Mouse (Mus musculus) mouse trophoblast stem cell (cell line): ENCODE measurements around the gene Cry2.

ENCODE experiments used
- in situ Hi-C, 2 experiments: fragments of 300-500 bp; cut with MseI, MboI; formaldehyde crosslinking; loops; 2 replicates in 1 of 2; 3 replicates in 1 of 2; pipeline ENCODE4 v1.15.1; 2025

Cry2 gene

DNA sequence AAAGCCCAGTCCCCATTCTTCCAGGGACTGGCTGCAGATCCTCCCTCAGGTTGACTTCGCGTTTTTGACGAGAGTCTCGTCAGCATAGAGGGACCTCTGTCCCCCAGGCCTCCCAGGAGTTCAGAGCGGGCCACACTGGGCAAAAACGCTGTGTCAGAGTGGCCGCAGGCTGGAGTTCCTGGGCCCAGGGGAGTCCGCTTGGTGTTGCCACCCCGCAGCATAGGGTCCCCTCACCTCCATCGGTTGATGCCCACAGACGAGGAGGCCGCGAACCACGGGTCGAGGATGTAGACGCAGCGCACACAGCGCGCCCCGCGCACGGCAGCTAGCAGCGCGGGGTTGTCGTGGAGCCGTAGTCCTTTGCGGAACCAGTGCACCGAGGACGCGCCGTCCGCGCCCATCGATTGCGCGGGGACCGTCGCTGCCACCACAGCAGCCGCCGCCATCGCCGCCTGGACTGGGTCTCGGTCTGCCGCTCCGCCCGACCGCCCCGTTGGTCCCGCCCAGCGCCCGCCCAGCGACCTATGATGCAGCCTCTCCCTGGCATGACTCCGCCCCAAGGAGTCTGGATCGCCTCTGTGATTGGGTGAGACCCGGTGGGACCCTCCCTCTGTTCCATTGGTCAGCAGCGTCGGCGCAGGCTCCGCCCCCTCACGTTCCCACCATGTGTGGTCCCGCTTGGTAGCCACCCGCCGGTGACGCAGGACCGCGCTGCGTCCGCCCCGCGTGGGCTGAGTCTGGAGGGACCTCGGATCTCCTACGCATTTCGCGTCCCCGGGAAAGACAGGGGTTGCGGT is at the start of gene Cry2:
Cry2 (minus strand) TSS at position 466 of the 797 bp plus-strand sequence.
- in situ Hi-C loops: no loop called here

DNA sequence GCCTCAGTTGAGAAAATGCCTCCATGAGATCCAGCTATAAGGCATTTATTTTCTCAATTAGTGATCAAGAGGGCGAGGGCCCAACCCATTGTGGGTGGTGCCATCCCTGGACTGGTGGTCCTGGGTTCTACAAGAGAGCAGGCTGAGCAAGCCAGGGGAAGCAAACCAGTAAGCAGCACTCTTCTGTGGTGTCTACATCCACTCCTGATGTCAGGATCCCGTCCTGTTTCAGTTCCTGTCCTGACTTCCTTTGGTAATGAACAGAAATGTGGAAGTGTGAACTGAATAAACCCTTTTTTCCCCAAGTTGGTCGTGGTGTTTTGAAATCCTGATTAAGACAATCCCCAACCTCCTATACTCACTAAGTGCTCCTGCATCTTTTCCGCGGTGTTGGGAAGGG is 49.7 kb upstream of the Cry2 start:
- in situ Hi-C loops: loop anchor here in 1 of 2 experiments (25.0 kb wide), 1 partner anchor 354 kb away; no protein-coding TSS in a partner anchor

DNA sequence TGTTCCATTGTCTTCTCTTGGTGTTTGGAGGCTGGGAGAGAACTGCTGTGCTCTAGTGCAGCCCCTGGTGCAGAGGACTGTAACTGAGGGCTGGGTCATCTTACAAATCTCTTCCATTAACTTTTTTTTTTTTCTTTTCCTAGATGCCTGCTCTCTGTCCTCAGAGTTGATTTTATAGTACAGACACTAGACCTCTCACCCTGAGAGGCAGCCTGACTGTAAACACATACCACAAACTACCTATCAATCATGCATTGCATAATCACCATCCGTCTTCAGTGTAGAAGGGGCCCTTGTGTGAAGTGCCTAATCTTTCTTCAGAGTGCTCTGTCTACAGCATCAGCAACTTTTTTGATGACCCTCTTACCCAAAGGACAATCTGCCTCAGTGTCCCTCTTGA is 48.7 kb upstream of the Cry2 start:
- in situ Hi-C loops: loop anchor here in 1 of 2 experiments (25.0 kb wide), 1 partner anchor 355 kb away; no protein-coding TSS in a partner anchor

DNA sequence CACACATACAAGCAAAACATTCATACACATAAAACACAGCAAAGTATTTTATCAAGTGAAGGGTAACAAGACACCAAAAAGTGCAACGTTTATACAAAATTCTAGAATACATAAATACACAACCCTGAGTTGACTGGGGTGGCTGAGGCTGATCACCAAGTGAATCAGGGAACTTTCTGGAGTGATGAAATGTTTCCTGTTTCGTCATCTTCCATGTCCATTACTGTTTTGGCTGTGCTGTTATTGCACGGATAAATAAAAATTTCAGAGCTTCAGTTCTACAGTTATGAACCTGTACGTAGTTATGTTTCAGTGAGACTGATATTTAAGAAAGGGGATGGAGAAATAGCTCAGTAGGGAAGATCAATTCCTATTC is 44.5 kb upstream of the Cry2 start:
- in situ Hi-C loops: loop anchor here in 1 of 2 experiments (25.0 kb wide), 1 partner anchor 359 kb away; no protein-coding TSS in a partner anchor

DNA sequence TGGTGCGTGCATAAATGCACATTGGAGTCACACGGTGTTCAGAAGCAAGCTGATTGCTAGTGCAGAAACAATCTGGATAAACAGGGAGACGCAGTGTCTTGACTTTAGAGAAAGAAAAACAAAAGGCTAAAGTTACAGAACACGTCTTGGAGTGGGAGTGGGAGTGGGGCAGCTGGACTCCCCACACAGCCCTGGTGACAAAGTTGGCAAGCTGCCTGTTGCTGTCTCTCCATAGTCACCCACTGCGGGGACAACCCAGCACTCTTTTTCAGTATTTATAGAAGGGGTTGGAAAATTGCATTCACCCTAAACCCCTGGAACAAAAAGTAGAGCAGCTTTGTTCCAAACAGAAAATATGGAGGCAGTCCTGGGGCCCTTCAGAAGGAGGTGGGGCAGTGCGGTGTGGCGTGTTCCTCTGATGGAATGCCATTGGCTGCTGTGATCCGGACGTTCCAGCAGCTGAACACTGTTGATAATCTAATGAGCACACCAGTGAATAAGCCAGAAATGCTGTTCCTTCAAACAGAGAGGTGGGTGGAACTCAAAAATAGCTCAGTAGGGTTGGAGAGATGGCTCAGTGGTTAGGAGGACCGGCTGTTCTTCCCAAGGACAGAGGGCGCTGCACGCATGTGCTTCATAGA is 43.9 kb upstream of the Cry2 start:
- in situ Hi-C loops: loop anchor here in 1 of 2 experiments (25.0 kb wide), 1 partner anchor 360 kb away; no protein-coding TSS in a partner anchor

DNA sequence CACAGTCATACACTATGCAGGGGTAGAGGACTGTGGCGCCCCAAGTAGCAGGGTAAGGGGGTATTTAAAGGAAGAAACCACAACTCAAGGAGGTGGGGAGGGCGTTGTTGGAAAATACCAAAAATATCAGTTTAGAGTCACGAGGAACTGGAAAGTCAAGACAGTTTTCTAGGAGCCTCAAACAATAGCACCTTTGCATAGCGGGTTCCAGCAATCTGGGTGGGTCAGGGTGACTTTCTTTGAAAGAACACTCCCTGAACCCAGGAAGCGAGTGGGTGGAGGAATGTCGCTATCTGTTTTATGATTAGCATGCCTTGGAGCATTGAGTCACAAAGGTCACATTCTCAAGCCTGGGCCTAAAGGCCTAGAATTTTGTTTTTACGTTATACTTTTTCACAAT is 42.7 kb upstream of the Cry2 start:
- in situ Hi-C loops: loop anchor here in 1 of 2 experiments (25.0 kb wide), 1 partner anchor 361 kb away; no protein-coding TSS in a partner anchor

DNA sequence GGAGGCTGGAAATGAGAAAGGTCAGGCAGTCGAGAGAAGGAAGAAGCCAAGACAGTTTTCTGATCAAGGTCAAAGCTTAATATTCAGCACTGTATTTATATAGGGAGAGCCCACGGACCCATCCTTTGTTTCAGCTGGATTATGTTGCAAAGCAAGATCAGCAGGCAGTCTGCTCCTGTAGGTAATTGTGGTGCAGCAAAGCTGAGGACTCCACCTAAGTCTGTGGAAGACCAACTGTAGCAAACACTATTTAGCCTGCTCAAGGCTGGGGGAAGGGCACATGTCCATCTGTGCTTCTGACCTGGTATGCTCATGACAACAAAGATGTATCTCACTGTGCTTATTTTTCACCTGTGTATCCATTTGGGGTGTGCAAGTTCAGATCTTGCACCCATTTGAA is 41.9 kb upstream of the Cry2 start:
- in situ Hi-C loops: loop anchor here in 1 of 2 experiments (25.0 kb wide), 1 partner anchor 362 kb away; no protein-coding TSS in a partner anchor

DNA sequence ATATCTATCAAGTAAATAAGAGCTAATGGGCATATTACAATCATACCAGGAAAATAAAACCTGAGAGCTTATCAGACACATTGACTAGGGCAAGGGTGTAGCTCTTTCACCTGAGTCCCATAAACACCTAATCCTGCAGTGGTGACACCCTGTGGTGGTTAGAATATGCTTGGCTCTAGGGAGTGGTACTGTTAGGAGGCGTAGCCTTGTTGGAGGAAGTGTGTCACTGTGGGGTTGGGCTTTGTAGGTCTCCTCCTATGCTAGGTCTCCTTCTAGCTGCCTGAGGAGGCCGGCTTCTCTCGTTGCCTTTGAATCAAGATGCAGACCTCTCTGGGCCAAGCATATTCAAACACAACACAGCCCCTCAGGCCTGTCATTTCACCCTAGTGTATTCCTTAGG is 41.1 kb upstream of the Cry2 start:
- in situ Hi-C loops: loop anchor here in 1 of 2 experiments (25.0 kb wide), 1 partner anchor 362 kb away; no protein-coding TSS in a partner anchor

DNA sequence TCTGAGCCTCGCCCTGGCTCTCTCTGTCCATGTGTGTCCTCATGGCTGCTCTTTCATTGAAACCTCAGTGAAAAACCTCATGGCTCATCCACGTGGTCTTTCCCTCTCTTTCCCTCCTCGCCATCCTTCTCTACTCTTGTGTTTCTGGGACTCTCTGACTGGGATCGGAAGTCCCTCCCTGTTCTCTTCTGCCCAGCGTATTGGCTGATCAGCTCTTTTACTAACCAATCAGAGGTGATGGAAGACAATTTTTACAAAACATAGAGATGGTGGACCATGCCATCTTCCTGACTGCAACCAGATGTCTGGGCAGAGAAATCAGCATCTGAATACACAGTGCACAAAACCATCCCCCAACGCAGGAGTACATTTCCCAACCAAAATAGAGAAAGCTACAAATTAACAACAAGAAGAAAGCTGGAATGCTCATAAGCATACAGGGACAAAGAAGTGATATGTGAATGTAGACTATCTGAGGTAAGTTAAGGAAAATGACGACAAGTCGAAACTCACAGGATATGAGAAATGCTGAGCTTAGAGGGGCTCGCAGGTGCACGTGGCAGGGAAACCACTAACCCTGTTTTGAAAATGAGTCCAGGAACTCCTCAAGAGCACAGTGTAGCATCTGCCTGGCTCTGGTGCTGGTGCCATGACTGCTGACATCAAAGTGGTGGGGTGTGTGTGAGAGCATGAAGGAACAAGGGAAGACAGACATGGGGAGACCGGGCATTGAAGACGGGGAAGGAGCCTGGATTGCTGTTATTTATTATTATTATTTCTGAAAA is 38.2 kb upstream of the Cry2 start:
- in situ Hi-C loops: no loop called here

DNA sequence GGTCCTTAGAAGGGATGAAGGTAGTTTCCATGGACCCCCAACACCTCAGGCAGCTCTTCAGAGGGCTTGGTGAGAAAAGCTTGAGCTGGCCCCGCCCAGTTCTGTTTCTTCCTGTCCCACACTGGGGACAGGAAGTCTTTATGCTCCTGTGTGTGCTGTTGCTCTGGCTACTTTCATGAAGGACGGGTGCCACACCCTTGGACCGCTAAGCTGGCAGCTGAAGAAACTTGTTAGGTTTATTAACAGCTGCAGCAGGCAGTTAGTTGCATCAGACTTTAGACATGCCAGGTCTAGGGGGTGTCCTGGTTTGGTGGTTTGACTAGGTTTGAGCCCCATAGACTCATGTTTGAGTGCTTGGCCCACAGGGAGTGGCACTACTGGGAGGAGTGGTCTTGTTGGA is 30.8 kb upstream of the Cry2 start:
- in situ Hi-C loops: no loop called here

DNA sequence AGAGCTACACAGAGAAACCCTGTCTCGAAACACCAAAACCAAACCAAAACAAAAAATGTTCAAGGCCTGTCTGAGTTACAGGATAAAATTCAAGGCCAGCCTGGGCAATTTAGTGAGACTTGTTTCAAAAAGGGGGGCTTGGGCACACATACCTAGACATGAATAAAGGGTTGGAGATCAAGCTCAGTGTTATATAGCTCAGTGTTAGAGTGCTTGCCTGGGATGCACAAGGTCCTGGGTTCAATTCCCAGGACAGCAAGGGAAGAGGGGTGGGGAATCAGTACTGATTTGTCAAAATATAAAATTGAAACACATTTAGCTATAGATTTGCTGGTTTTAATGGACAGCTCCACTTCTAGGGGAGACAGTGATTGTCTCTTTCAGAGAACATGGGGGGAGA is 27.4 kb upstream of the Cry2 start:
- in situ Hi-C loops: no loop called here

DNA sequence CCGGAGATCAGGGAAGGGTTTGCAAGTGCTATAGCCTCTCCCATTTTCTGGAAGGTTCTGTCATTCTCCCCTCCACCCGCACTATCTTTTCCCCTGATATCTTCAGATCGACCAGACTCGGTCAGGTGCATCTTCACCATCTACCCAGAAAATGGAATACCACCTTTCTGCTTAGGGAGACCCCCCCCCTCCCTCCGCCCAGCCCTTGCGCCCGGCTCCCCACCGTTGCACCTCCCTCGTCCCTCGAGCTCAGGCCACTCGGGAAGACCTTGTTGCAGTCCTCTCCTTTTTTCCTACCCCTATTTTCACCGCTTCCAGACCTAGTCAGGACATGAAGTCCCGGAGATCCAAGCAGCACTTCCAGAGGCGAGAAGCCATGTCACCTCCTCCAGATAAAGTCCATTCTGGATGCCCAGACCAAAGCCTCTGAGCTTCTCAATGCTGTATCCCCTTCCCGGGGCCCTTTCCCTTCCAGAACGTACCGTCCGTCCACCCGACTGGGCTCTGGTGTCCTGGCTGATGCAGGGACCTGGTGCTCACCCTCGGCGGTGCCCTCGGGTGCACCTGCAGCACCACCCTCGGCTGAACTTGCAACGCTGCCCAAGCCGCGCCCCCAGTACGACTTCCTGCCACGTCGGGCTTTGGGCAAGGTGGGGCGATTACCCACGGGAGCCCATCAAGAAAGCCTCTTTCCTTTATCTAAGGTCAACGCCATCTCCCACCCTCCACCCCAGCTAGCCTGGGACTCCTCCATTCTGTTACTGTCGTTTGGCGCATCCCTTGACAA is 26.3 kb upstream of the Cry2 start, which contains the start of gene Slc35c1:
Slc35c1 (minus strand) TSS at position 618 of the 787 bp plus-strand sequence.
- in situ Hi-C loops: no loop called here

DNA sequence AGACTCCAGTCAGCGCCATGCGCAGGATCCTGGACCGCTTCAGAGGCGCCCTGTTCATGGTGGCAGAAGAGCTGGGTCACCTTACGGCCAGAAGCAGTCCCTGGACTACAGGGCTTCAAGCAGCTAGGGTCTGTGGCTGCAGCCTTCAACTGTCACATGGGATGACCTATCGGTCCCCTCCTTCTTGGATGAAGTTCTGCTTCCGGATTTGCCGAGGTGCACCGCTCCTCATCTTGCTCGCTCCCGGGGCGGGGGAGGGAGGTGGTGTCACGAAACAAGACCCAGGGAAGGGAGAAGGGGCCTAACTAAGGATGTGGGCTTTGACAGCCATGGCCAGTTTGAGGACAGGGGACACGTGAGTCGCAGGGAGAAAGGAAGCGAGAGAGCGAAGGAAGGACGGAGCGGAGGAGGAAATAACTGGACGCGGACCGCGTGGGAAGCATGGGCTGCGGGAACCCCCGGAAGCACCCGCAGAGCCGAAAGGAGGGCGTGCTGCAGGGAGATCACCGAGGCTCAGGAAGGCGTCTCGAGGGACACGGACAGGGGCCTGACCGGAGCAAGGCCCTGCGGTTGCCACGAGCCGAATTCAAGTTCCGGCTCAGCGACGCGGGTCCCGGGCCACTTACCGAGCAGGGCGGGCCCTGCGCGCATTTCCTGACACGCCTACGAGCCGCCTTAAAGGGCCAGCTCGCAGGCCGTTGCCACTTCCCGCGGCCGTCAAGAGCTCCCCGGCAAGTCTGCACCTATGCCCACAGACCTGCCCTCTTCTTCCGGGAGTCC is 25.5 kb upstream of the Cry2 start:
- in situ Hi-C loops: no loop called here

DNA sequence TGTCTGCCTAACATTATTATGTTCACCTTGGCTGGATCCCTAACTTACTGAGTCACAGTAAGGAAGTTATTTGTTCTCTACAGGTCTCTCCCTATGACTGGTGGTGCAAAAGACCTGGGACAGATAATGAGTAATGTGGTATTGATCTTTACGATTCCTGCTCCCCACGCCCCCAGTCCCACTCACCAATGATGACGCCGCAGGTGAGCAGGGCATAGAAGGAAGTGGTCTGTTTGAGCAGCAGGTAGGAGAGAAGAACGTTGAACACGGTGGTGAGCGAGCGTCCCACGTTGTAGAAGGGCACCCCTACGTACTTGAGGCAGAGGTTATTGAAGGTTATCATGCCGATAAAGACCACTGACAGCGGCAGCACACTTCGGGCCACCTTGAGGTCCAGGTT is 24.6 kb upstream of the Cry2 start:
- in situ Hi-C loops: no loop called here

DNA sequence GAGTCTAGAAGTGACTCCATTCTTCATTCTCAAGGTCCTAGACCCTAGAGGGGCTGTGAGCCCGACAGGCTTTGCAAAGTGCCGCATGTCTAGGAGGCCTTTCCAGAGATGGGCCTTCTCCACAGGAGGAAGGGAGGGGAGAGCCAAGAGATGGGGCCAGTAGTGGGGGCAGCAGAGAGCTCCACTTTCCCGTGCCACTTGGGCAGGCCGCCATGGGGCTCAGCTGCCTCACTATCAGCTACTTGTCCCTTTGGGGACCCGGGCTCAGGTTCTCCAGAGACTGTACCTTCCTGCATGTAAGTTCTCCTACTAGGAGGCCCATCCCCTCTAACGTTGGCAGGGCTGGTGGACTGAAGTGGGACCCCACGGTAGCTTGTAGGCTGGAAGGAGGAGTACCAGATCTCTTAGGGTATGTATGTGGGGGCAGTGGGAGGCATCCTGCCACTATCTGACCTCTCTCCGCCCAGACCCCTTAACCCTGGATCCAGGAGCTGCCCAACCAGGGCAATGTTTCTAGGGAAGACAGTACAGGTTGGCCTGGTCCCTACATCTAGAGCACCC is 23.2 kb upstream of the Cry2 start:
- in situ Hi-C loops: no loop called here

DNA sequence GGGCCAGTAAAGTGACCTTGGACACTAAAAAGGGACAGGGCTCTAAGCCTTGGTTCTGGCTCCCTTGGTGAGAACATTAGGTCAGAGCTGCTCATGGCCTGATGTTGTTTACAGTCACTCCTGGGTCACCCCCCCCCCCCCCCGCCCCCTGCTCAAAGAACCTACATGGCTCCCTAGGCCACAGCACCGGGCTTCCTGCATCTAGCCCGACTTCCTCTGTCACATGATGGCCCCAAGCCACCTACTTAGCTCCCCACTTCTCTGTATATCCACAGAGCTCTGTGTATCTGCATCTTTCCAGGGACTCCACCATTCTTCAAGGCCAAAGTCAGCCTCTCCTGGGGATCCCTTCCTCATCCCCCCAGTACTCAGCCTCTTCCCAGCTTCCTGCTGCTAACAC is 21.9 kb upstream of the Cry2 start:
- in situ Hi-C loops: no loop called here

DNA sequence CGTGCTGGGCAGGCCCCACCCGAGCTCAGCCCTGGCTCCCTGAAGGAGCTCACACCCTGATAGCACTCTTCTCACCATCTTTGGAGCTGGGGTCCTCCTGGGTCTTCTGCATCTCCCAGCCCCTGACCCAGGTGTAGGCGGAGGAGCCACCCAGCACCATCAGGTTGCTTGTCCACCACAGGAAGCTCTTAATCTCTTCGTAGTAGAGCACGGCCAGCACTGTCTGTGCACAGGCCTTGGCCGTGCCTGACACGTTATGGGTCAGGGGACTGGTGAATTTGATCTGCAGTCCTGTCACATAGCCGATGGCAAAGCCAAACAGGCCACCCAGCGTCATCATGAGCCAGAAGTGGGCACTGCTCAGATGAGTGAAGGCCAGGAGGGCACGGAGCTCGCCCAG is 20.3 kb upstream of the Cry2 start:
- in situ Hi-C loops: no loop called here

DNA sequence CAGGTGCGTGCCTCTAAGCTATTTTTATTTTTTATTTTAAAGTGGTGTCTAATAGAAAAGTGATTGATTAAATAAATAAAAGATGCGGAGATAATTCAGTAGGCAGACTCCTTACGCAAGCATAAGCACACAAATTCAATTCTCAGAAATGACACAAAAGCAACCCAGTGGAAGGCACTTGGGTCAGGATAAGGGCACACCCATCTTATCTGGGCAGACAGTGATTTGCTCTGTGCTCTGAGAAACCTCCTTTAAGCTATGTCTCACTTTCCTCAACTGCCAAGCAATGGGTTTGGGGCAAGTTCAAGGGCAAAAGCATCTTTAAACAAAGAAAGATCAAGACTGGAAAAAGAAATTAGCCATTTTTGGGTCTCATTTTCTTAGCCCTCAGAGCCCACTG is 17.3 kb upstream of the Cry2 start:
- in situ Hi-C loops: no loop called here

DNA sequence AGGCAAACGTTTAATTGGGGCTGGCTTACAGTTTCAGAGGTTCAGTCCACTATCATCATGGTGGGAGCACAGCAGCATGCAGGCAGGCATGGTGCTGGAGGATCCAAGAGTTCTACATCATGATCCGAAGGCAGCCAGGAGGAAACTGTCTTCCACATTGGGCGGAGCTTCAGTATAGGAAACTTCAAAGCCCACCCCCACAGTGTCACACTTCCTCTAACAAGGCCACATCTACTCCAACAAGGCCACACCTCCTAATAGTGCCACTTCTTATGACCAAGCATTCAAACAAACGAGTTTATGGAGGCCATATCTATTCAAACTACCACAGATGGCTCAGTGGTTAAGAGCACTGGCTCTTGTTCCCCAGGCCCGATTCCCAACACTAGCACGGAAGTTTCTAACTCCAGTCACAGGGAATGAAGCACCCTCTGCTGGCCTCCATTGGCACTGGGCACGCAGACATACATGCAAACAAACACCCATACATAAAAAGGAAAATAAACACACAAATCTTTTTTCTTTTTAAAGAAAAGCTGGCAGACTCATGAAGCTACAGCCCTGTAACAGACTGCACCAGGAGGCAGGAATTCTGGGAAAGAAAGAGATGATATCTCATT is 13.4 kb upstream of the Cry2 start:
- in situ Hi-C loops: no loop called here

DNA sequence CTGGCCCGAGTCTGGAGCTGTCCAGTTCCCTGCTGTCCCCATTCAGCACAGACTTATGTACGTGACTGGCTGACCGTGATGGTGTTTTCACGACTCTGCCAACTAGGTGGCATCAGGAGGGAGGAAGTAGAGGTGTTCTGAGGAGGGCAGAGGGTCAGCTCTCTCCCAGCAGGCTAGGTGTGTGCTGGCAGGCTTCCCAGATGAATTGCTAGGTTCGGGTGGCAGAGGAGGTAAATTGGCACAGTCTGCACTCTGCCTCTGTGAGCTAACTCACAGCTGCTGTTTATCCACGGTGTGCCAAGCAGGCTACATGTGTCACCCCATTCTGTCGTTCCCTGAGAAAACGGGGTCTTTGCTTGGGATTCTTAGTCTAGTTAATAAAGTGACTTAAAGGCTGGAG is 12.8 kb upstream of the Cry2 start:
- in situ Hi-C loops: no loop called here
